Mouse (Mus musculus) kidney, adult 2 months (tissue): ENCODE measurements around the gene Mal.

Experiments used
- CTCF ChIP-seq: fragments of 200-500 bp; conservative IDR thresholded peaks from 2 replicates; pipeline ENCODE4 v1.5.1; 2011; ENCODE audit warnings: low read depth, mild to moderate bottlenecking, control low read depth, low read length, moderate library complexity, mixed read lengths; ENCODE audit not compliant: insufficient read depth, insufficient read length
- POLR2A ChIP-seq: fragments of 200-500 bp; IDR thresholded peaks from one replicate; pipeline ENCODE4 v1.6.1; 2011; ENCODE audit warnings: low read depth, low read length, control low read depth

DNA sequence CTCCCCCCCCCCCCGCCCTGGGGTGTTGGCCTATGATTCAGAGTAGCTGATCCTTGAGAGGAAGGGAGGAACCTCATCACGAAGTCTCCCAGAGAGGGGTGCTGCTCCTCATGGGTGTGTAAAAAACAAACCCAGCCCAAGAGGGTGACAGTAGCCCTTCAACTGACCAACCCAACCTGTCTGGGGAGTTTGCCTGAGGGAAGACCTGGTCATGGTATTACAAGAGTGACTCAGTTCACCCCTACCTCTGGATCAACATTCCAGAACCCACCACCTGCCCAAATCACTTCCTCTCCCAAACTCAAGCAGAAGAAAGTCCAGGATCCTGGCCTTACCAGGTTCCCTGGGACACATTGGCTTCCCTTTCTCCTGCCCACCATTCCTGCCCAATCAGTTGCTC is 6.2 kb upstream of the Mal start:
- TF ChIP-seq CTCF (no peak), POLR2A (no peak)
